Mouse (Mus musculus) forebrain, embryonic 12.5 days (tissue): ENCODE data around the gene Vmn2r80. TPM values are rescaled to one million over a fixed set of nuclear protein-coding genes. Genes with fewer than 3 reads are reported as not detected.
"Not testable (repeated sequence)": the region's sequence is repeated elsewhere in the genome, so short reads cannot be mapped to it uniquely, and the experiment has no call there.

ENCODE experiments used
- ATAC-seq: fragments of 200-750 bp; cut with Nextera tagmentation; 2 replicates; pipeline ENCODE4 v1.8.0; 2017; ENCODE audit warnings: moderate TSS enrichment; ENCODE audit not compliant: low FRiP score
- H3K27ac ChIP-seq: fragments of 300-500 bp; sonication (generic); 2 replicates; pipeline ENCODE4 v1.5.1; 2016; ENCODE audit warnings: mild to moderate bottlenecking
- H3K27me3 ChIP-seq: fragments of 300-500 bp; sonication (generic); 2 replicates; pipeline ENCODE4 v1.6.1; 2016; ENCODE audit warnings: mild to moderate bottlenecking
- H3K36me3 ChIP-seq: fragments of 300-500 bp; sonication (generic); replicated peaks from 2 replicates; pipeline ENCODE4 v1.6.1; 2016; ENCODE audit warnings: mild to moderate bottlenecking
- H3K4me1 ChIP-seq: fragments of 300-500 bp; sonication (generic); 2 replicates; pipeline ENCODE4 v1.6.1; 2016
- H3K4me2 ChIP-seq: fragments of 300-500 bp; sonication (generic); 2 replicates; pipeline ENCODE4 v1.6.1; 2016; ENCODE audit warnings: mild to moderate bottlenecking, moderate library complexity
- H3K4me3 ChIP-seq: fragments of 300-500 bp; sonication (generic); replicated peaks from 2 replicates; pipeline ENCODE4 v1.5.1; 2016; ENCODE audit warnings: mild to moderate bottlenecking
- H3K9ac ChIP-seq: fragments of 300-500 bp; sonication (generic); 2 replicates; pipeline ENCODE4 v1.6.1; 2016; ENCODE audit warnings: mild to moderate bottlenecking
- H3K9me3 ChIP-seq: fragments of 300-500 bp; sonication (generic); 2 replicates; pipeline ENCODE4 v1.6.1; 2016
- WGBS: fragments of 180-500 bp; shearing (Covaris S2); methylation state at CpG from one replicate; pipeline ENCODE4 v1.1.7; 2016; 5-methylcytosine and 5-hydroxymethylcytosine counted together
- polyA plus RNA-seq: library from polyadenylated mRNA; unstranded; fragments of >200 nt; fragmentation: Nextera tagmentation; extraction: Ambion mirVana; gene quantifications from 2 replicates; pipeline ENCODE4 v1.2.1, GENCODE M21; 2016

Vmn2r80 gene
- polyA plus RNA-seq = not detected in 2 replicates

DNA sequence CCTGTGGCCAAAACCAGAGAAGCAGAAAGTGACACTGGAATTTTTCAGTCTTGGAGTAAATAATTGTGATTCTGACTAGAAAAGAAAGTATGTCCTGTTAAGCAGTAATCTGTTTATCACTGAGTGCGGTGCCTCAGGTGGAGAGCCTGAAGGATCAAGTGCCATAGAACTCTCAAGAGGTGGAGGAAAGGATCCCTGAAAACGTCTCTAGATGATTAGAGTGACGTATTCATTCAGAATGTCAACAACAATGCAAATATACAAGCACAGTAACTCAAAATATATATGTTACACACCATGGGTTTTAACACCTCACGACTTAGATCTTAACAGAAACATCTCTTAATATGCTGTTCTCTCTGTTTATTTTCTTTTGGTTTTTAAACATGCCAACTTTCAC is at the start of gene Vmn2r80:
Vmn2r80 (plus strand) TSS at position 301 of the 400 bp plus-strand sequence.
- H3K4me3 ChIP-seq, H3K9me3 ChIP-seq, H3K4me2 ChIP-seq, ATAC-seq, H3K36me3 ChIP-seq, H3K27ac ChIP-seq, H3K9ac ChIP-seq, H3K27me3 ChIP-seq, H3K4me1 ChIP-seq: not testable (repeated sequence)
- 84% methylated on average over 4 of the region's 4 CpGs for WGBS

GRCm38 (mm10) chr10:79106325-79107282 is 42.0 kb upstream of the Vmn2r80 start:
- Histone ChIP-seq H3K4me3 (no peak overlapping the region), H3K4me2 (no peak overlapping the region), H3K4me1 (no peaks in the 10 kb centered on the region), H3K36me3 (no peaks in the 10 kb centered on the region), H3K9me3 (no peaks in the 10 kb centered on the region), H3K27me3 (no peaks in the 10 kb centered on the region), H3K27ac (no peak overlapping the region), H3K9ac (no peak overlapping the region)
- no peak for ATAC-seq
- WGBS = 74% methylated on average over 8 of the region's 8 CpGs

DNA sequence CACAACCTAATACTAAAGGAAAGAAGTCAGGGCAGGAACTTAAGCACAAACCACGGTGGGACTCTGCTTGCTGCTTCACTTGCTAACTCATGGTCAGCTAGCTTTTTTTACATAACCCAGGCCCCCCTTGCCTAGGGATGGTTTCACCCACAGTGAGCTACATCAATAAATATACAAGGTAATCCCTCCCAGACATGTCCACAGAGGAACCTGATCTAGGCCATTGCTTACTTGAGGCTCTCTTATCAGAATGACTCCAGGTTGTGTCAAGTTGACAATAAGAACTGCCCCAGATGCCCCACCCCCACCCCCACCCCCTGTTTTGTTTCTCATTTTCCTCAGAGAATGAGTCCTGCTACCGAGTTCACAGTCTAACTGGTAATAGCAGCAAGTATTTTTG is 41.0 kb upstream of the Vmn2r80 start:
- H3K27ac ChIP-seq = no peak overlapping the region
- ATAC-seq = no peak

GRCm38 (mm10) chr10:79109156-79109555 is 39.4 kb upstream of the Vmn2r80 start:
- Histone ChIP-seq H3K27ac (no peak overlapping the region), H3K4me2 (no peak overlapping the region), H3K4me3 (no peak overlapping the region), H3K27me3 (no peaks in the 10 kb centered on the region), H3K4me1 (no peaks in the 10 kb centered on the region), H3K36me3 (no peaks in the 10 kb centered on the region), H3K9me3 (no peaks in the 10 kb centered on the region), H3K9ac (no peak overlapping the region)
- WGBS = 77% methylated on average over 1 of the region's 1 CpGs
- no peak for ATAC-seq

More for the DNA sequence above, 41.0 kb upstream of the Vmn2r80 start:
- Histone ChIP-seq H3K27me3 (no peaks in the 10 kb centered on the region), H3K4me3 (no peak overlapping the region), H3K4me2 (no peak overlapping the region), H3K9me3 (no peaks in the 10 kb centered on the region), H3K4me1 (no peaks in the 10 kb centered on the region), H3K9ac (no peak overlapping the region), H3K36me3 (no peaks in the 10 kb centered on the region)
- 72% methylated on average over 2 of the region's 2 CpGs for WGBS

DNA sequence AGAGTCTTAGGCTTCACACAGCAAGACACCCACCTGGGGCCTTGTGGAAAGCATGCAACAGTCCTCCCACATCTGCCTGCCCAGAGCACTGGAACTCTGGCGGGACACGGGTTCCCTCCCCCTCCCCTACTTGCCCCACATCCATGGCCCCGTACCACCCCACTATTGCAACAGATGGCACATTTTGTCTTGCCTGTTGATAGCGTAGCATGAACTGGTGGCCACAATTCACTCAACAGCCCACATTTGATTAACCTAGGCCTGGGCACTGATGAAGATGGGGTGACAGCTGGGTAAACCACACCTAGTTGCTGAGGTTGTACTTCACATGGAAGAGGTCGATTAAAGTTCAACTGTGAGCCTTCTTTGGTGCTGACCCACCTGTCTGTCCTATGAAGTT is 38.1 kb upstream of the Vmn2r80 start:
- Histone ChIP-seq H3K9ac (no peak overlapping the region), H3K27me3 (no peaks in the 10 kb centered on the region), H3K27ac (no peak overlapping the region), H3K36me3 (no peaks in the 10 kb centered on the region), H3K4me1 (no peaks in the 10 kb centered on the region), H3K4me3 (no peak overlapping the region), H3K9me3 (no peaks in the 10 kb centered on the region), H3K4me2 (no peak overlapping the region)
- ATAC-seq = no peak
- 90% methylated on average over 5 of the region's 5 CpGs for WGBS

DNA sequence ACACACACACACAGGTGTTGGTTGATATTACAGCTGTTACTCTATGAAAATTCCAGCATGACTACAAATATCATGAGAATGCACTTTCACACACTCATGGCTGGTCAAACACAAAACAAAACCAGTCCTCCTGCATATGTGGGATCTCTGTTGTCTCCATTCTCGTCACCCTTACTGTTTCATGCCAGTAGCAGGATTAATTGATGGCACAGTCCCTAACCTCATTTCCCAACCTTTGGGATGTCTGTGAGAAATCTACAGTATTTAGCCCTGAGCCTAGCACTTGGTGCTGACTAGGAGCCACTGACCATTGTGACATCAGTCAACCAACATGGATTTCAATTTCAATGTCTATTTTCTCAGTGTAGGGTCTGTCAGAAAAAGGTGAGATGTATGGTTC is 33.5 kb upstream of the Vmn2r80 start:
- no peak overlapping the region for H3K4me2 ChIP-seq
- H3K27me3 ChIP-seq = no peaks in the 10 kb centered on the region
- H3K36me3 ChIP-seq = no peaks in the 10 kb centered on the region
- no peaks in the 10 kb centered on the region for H3K9me3 ChIP-seq
- H3K4me3 ChIP-seq = no peak overlapping the region
- 76% methylated on average over 1 of the region's 1 CpGs for WGBS
- H3K9ac ChIP-seq = no peak overlapping the region
- H3K4me1 ChIP-seq = no peaks in the 10 kb centered on the region
- no peak for ATAC-seq
- H3K27ac ChIP-seq = no peak overlapping the region

GRCm38 (mm10) chr10:79116125-79116849 is 32.3 kb upstream of the Vmn2r80 start:
- Histone ChIP-seq H3K9ac (no peak overlapping the region), H3K27me3 (no peaks in the 10 kb centered on the region), H3K9me3 (no peaks in the 10 kb centered on the region), H3K27ac (no peak overlapping the region), H3K4me1 (no peaks in the 10 kb centered on the region), H3K4me2 (no peak overlapping the region), H3K4me3 (no peak overlapping the region), H3K36me3 (no peaks in the 10 kb centered on the region)
- peak; percentile 73; the same call in 1 of the 2 replicates for ATAC-seq
- 57% methylated on average over 4 of the region's 4 CpGs for WGBS

DNA sequence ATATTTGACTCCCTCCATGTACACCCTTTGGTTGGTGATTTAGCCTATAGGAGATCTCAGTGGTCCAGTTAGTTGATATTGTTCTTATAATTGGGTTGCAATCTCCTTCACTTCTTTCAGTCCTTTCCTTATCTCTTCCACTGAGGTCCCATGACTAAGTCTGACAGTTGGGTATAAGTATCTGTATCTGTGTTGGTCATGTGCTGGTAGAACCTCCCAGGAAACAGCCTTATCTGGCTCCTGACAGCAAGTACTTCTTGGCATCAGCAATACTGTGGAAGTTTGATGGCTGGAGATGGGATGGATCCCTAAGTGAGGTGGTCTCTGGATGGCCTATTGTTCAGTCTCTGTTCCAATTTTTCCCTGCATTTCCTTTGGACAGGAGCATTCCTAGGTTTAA is 3.0 kb downstream of the Vmn2r80 start:
- Histone ChIP-seq H3K4me2 (no peak overlapping the region), H3K4me1 (no peaks in the 10 kb centered on the region), H3K4me3 (no peak overlapping the region), H3K9ac (no peak overlapping the region), H3K27ac (no peak overlapping the region), H3K36me3 (no peaks in the 10 kb centered on the region), H3K27me3 (no peaks in the 10 kb centered on the region), H3K9me3 (no peaks in the 10 kb centered on the region)
- no peak for ATAC-seq

- WGBS = 74% methylated on average over 1 of the region's 1 CpGs
- not testable (repeated sequence) for H3K4me3 ChIP-seq, H3K27ac ChIP-seq, ATAC-seq, H3K27me3 ChIP-seq, H3K4me2 ChIP-seq, H3K9me3 ChIP-seq, H3K36me3 ChIP-seq, H3K9ac ChIP-seq, H3K4me1 ChIP-seq
Measured at GRCm38 (mm10) chr10:79199973-79200372, 51.4 kb downstream of the Vmn2r80 start.

- H3K27me3 ChIP-seq = no peaks in the 10 kb centered on the region
- no peaks in the 10 kb centered on the region for H3K9me3 ChIP-seq
- H3K4me1 ChIP-seq = no peaks in the 10 kb centered on the region; the same call in 1 of the 2 replicates
- no peak overlapping the region for H3K4me3 ChIP-seq
- H3K9ac ChIP-seq = no peak overlapping the region
- H3K36me3 ChIP-seq = no peaks in the 10 kb centered on the region
- no peak overlapping the region for H3K27ac ChIP-seq
- no peak for ATAC-seq
- H3K4me2 ChIP-seq = no peak overlapping the region
Measured at GRCm38 (mm10) chr10:79220432-79220831, 71.9 kb downstream of the Vmn2r80 start.

DNA sequence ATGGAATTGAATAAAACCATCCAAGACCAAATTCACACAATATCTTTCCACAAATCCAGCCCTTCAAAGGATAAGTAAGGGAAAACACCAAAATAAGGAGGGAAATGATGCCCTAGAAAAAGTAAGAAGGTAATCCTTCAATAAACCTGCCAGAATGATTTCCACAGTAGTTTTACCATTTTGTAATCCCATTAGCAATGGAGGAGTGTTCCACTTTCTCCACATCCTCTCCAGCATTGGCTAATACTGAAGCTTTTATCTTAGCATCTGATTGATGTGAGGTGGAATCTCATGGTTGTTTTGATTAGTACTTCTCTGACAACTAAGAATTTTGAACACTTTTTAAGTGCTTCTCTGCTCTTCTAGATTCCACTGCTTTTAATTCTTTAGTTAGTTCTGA is 73.0 kb downstream of the Vmn2r80 start:
- no peak for ATAC-seq
- no peak overlapping the region for H3K4me2 ChIP-seq
- no peaks in the 10 kb centered on the region; the same call in 1 of the 2 replicates for H3K4me1 ChIP-seq

GRCm38 (mm10) chr10:79222214-79222613 is 73.6 kb downstream of the Vmn2r80 start:
- H3K9me3 ChIP-seq = no peaks in the 10 kb centered on the region
- WGBS = 83% methylated on average over 7 of the region's 7 CpGs
- H3K4me1 ChIP-seq = no peaks in the 10 kb centered on the region; the same call in 1 of the 2 replicates
- H3K4me3 ChIP-seq = no peak overlapping the region
- ATAC-seq = no peak
- no peak overlapping the region for H3K27ac ChIP-seq
- H3K27me3 ChIP-seq = no peaks in the 10 kb centered on the region
- H3K36me3 ChIP-seq = no peaks in the 10 kb centered on the region
- no peak overlapping the region for H3K9ac ChIP-seq
- no peak overlapping the region for H3K4me2 ChIP-seq

More for the DNA sequence above, 73.0 kb downstream of the Vmn2r80 start:
- no peaks in the 10 kb centered on the region for H3K9me3 ChIP-seq
- H3K27me3 ChIP-seq = no peaks in the 10 kb centered on the region
- H3K36me3 ChIP-seq = no peaks in the 10 kb centered on the region
- no peak overlapping the region for H3K27ac ChIP-seq
- H3K4me3 ChIP-seq = no peak overlapping the region
- H3K9ac ChIP-seq = no peak overlapping the region
